Mouse (Mus musculus) ES-E14 (cell line): ENCODE results near the gene Ldlr. TPM values are rescaled to one million over a fixed set of nuclear protein-coding genes. Genes with fewer than 3 reads are reported as not detected.
"Not testable (repeated sequence)": the region's sequence is repeated elsewhere in the genome, so short reads cannot be mapped to it uniquely, and the experiment has no call there.

Source experiments
- DNase-seq: peaks from one replicate; pipeline ENCODE4 v3.0.0-alpha.2; 2013; ENCODE audit warnings: low read depth, low spot score
- H3K27ac ChIP-seq: 2 replicates; pipeline ENCODE4 v1.5.1; 2012; ENCODE audit warnings: low read depth, mild to moderate bottlenecking, low read length, moderate library complexity, mixed read lengths; ENCODE audit not compliant: poor library complexity, insufficient read depth, severe bottlenecking
- H3K36me3 ChIP-seq: 2 replicates; pipeline ENCODE4 v1.6.1; 2012; ENCODE audit warnings: mild to moderate bottlenecking, low read length, moderate library complexity, mixed read lengths; ENCODE audit not compliant: control insufficient read depth, poor library complexity, insufficient read depth, severe bottlenecking
- H3K4me1 ChIP-seq, 2 experiments: fragments of 150-350 bp in 1 of 2; sonication (generic) in 1 of 2; 2 replicates each; pipeline ENCODE4 v1.6.1; 2012; ENCODE audit warnings: low read length in 2 of 2, mild to moderate bottlenecking in 1 of 2, mixed read lengths in 1 of 2; ENCODE audit not compliant: control insufficient read depth in 2 of 2, insufficient read depth in 2 of 2, poor library complexity in 1 of 2
- H3K4me3 ChIP-seq, 2 experiments: fragments of 150-350 bp in 1 of 2; sonication (generic) in 1 of 2; 2 replicates each; pipeline ENCODE4 v1.5.1; 2012; ENCODE audit warnings: low read length in 2 of 2, low read depth in 1 of 2, mild to moderate bottlenecking in 1 of 2, mixed read lengths in 1 of 2; ENCODE audit not compliant: insufficient read depth in 1 of 2, poor library complexity in 1 of 2, severe bottlenecking in 1 of 2
- H3K9ac ChIP-seq: 2 replicates; pipeline ENCODE4 v1.6.1; 2012; ENCODE audit warnings: low read depth, mild to moderate bottlenecking, low read length, mixed read lengths; ENCODE audit not compliant: poor library complexity, insufficient read depth, severe bottlenecking
- H3K9me3 ChIP-seq: fragments of 150-350 bp; sonication (generic); 2 replicates; pipeline ENCODE4 v1.6.1; 2012; ENCODE audit warnings: low read depth, mild to moderate bottlenecking, low read length; ENCODE audit not compliant: control insufficient read depth, insufficient read depth
- CHD2 ChIP-seq: IDR thresholded peaks from 2 replicates; pipeline ENCODE4 v1.6.1; 2014; ENCODE audit warnings: mild to moderate bottlenecking, low read depth, low read length, inconsistent platforms
- HCFC1 ChIP-seq: IDR thresholded peaks from 2 replicates; pipeline ENCODE4 v1.6.1; 2012; ENCODE audit warnings: low read length, inconsistent platforms, borderline replicate concordance; ENCODE audit not compliant: insufficient read depth
- MAFK ChIP-seq: IDR thresholded peaks from 2 replicates; pipeline ENCODE4 v1.6.1; 2014; ENCODE audit warnings: mild to moderate bottlenecking, low read depth, low read length, inconsistent platforms; ENCODE audit not compliant: insufficient read depth
- ZC3H11A ChIP-seq: IDR thresholded peaks from 2 replicates; pipeline ENCODE4 v1.6.1; 2012; ENCODE audit warnings: low read depth, mild to moderate bottlenecking, inconsistent platforms, low read length, borderline replicate concordance
- ZNF384 ChIP-seq: IDR thresholded peaks from 2 replicates; pipeline ENCODE4 v1.6.1; 2012; ENCODE audit warnings: low read depth, low read length, inconsistent platforms
- in situ Hi-C, 2 experiments: fragments of 600-800 bp; cut with MboI; formaldehyde crosslinking; loops; one replicate each; pipeline ENCODE4 v1.15.1; 2025; ENCODE audit warnings: low sequenced_read_pairs in 2 of 2, inconsistent platforms in 1 of 2; ENCODE audit not compliant: unreplicated experiment in 2 of 2
- total RNA-seq: library from RNA; depleted of rRNA; stranded (reverse); fragments of 300-350 nt; gene quantifications from 2 replicates; pipeline ENCODE4 v1.2.3, GENCODE M21; 2012

Gene Ldlr
- total RNA-seq, 1 experiment: 95.7 TPM

DNA sequence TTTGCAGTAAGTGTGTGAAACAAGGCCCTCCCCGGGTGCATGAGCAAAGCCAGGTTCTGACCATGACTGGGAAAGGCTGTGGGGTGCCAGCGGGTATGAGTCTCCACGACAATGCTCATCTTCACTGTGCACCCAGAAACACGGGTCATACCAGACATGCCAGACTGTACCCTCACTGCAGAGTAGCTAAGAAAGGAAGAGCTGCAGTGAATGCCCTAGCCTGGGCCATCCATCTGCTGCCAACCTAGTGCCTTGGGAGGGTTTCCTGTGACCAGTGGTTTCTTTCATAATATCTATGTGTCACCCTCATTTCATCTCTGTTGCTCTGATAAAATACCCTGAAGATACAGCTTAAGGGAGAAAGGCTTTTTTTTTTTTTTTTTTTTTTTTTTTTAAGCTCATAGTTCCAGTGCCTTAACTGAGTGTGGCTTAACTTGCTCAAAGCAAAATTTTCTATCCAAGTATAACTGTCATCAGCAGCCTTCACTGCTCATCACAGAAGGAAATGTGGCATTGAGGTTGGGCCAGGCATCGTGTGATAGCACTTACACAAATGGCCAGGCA lies 28.0 kb upstream of the Ldlr start:
- H3K4me3 ChIP-seq: no peak overlapping the region
- H3K4me1 ChIP-seq: no peaks in the 10 kb centered on the region
- peaks cover 31% of the 10 kb centered on the region for H3K36me3 ChIP-seq
- no peaks in the 10 kb centered on the region for H3K9me3 ChIP-seq
- no peak overlapping the region; the same call in 1 of the 2 replicates for H3K27ac ChIP-seq
- DNase-seq: no peak
- TF ChIP-seq HCFC1 (no peak), CHD2 (no peak), ZC3H11A (no peak), ZNF384 (no peak)
- in situ Hi-C loops: no loop called here
- no peak overlapping the region for H3K9ac ChIP-seq

DNA sequence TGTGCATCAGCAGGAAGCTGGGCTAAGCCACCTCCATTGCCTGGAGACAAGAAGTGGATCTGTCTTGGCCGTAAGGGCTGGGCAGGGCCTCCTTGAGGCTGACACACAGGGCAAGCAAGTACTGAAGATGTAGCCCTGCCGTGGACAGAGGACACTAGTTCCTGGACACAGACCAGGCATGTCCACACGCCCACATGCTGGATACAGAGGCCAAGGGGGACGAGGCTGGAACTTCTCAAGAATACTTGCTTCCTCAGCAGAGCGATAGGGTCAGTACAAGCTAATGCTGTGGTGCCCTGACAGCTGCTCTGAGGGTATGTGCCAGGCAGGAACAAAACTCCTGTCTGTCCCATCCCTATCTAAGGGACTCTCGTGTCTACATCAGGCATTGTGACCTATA lies 26.2 kb upstream of the Ldlr start:
- Histone ChIP-seq H3K4me3 (no peak overlapping the region), H3K4me1 (no peaks in the 10 kb centered on the region), H3K9ac (no peak overlapping the region), H3K36me3 (peaks cover 44% of the 10 kb centered on the region), H3K27ac (no peak overlapping the region), H3K9me3 (no peaks in the 10 kb centered on the region)
- in situ Hi-C loops: no loop called here
- DNase-seq: no peak
- TF ChIP-seq ZC3H11A (no peak), HCFC1 (no peak), CHD2 (no peak), MAFK (no peak), ZNF384 (no peak)

DNA sequence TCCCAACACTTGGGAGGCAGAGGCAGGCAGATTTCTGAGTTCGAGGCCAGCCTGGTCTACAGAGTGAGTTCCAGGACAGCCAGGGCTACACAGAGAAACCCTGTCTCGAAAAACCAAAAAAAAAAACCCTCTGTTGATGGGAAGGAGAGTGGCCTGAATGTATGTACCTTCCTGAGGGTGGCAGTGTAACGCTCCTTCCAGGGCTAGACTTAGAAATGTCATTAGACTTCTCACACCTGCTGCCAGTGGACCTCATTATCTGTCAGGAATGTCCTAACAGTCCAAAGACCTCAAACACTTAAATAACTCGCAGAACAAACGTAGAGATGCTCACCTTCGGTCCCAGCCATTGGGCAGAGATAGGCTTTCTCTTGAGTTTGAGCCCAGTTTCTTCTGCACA lies 24.0 kb upstream of the Ldlr start:
- H3K27ac ChIP-seq: not testable (repeated sequence)

DNA sequence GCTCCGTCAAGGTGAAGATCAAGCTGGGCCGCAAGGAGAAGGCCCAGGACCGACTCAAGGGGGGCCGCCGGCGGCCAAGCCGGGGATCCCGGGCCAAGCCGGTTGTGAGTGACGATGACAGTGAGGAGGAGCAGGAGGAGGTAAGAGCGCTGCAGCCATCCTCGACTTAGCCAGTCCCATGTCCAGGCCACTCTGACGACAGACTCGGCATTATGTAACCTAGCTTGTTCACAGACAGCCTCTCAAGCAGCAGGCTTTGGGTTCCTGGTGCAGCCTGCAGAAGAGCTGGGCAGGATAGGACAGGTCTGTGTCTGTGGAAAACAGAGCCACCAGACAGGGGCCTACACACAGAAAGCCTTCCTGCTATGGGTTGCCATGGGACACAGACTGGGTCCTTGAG lies 22.2 kb upstream of the Ldlr start:
- no peak overlapping the region for H3K4me3 ChIP-seq
- TF ChIP-seq MAFK: no peak
- TF ChIP-seq ZC3H11A: no peak
- no peak for TF ChIP-seq ZNF384
- H3K36me3 ChIP-seq: peaks cover 45% of the 10 kb centered on the region
- no peak overlapping the region for H3K9ac ChIP-seq
- H3K4me1 ChIP-seq: no peaks in the 10 kb centered on the region
- H3K27ac ChIP-seq: no peak overlapping the region
- no peaks in the 10 kb centered on the region for H3K9me3 ChIP-seq
- in situ Hi-C loops: no loop called here
- no peak for DNase-seq

More for the DNA sequence above, 24.0 kb upstream of the Ldlr start:
- H3K4me3 ChIP-seq, H3K9me3 ChIP-seq, H3K9ac ChIP-seq, H3K4me1 ChIP-seq, DNase-seq, in situ Hi-C loops: not testable (repeated sequence)
- peaks cover 48% of the 10 kb centered on the region for H3K36me3 ChIP-seq

DNA sequence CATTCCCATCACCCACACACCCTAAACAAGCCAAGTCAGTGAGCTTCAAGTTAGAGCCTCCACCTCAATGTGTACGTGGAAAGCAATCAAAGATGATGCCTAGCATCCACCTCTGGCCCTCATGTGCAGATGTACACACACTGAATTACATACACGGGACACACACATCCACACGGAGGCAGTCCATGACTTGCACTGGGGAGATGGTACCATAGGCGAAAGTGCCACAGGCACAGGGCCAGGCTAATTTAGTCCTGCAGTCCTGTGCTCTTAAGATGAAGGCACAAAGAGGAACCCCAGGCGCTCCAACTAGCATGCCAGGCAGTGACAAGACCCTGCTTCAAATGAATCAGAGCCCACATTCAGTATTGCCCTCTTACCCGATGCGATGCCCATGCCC lies 19.8 kb upstream of the Ldlr start:
- peaks cover 39% of the 10 kb centered on the region for H3K36me3 ChIP-seq
- H3K9me3 ChIP-seq: no peaks in the 10 kb centered on the region
- no peak for TF ChIP-seq ZNF384
- TF ChIP-seq CHD2: no peak
- no peak for TF ChIP-seq HCFC1
- TF ChIP-seq MAFK: no peak
- TF ChIP-seq ZC3H11A: no peak
- H3K27ac ChIP-seq: no peak overlapping the region
- no peak overlapping the region for H3K4me3 ChIP-seq
- no peak for DNase-seq
- H3K4me1 ChIP-seq: peaks cover 0 to 7% of the 10 kb centered on the region in 2 experiments; a peak in 2 of 4 replicates
- in situ Hi-C loops: no loop called here
- no peak overlapping the region for H3K9ac ChIP-seq
